Mouse (Mus musculus) G1E (cell line): ENCODE data around the gene Lyst. TPM values are rescaled to one million over a fixed set of nuclear protein-coding genes. Genes with fewer than 3 reads are reported as not detected.

Experiments used
- ATAC-seq: 2 replicates; pipeline ENCODE4 v1.8.0; 2016; ENCODE audit warnings: mild to moderate bottlenecking; ENCODE audit not compliant: insufficient number of reproducible peaks, poor library complexity, low FRiP score, severe bottlenecking; ENCODE audit errors: extremely low read depth
- DNase-seq: peaks from one replicate; pipeline ENCODE4 v3.0.0; 2012; ENCODE audit warnings: low spot score
- H3K27me3 ChIP-seq: 2 replicates; pipeline ENCODE4 v1.6.1; 2012; ENCODE audit warnings: mild to moderate bottlenecking, low read length, inconsistent platforms; ENCODE audit not compliant: insufficient read depth
- H3K36me3 ChIP-seq: replicated peaks from 2 replicates; pipeline ENCODE3; 2012; ENCODE audit warnings: mild to moderate bottlenecking, inconsistent platforms
- H3K4me1 ChIP-seq: 2 replicates; pipeline ENCODE4 v1.6.1; 2012; ENCODE audit warnings: low read depth, low read length, inconsistent platforms, mixed read lengths; ENCODE audit not compliant: insufficient read depth
- H3K4me3 ChIP-seq: 2 replicates; pipeline ENCODE4 v1.5.1; 2012; ENCODE audit warnings: low read depth, mild to moderate bottlenecking, inconsistent platforms, low read length, moderate library complexity, mixed read lengths
- H3K9me3 ChIP-seq: replicated peaks from 2 replicates; pipeline ENCODE4 v1.6.1; 2012; ENCODE audit warnings: inconsistent platforms
- CTCF ChIP-seq: IDR thresholded peaks from 2 replicates; pipeline ENCODE4 v1.5.1; 2012; ENCODE audit warnings: low read depth, low read length, inconsistent platforms, mixed read lengths
- GATA1 ChIP-seq: IDR thresholded peaks from 2 replicates; pipeline ENCODE4 v1.6.1; 2012; ENCODE audit warnings: borderline replicate concordance, low read length, inconsistent platforms, mixed read lengths
- GATA2 ChIP-seq: IDR thresholded peaks from 2 replicates; pipeline ENCODE4 v1.6.1; 2012; ENCODE audit warnings: low read depth, low read length, inconsistent platforms, borderline replicate concordance
- POLR2AphosphoS5 ChIP-seq: IDR thresholded peaks from 2 replicates; pipeline ENCODE4 v1.6.1; 2012; ENCODE audit warnings: low read depth, low read length, inconsistent platforms; ENCODE audit not compliant: insufficient replicate concordance
- TAL1 ChIP-seq: conservative IDR thresholded peaks from 2 replicates; pipeline ENCODE4 v1.6.1; 2012; ENCODE audit warnings: low read depth, low read length, inconsistent platforms, mixed read lengths
- polyA plus RNA-seq: library from polyadenylated mRNA; stranded (reverse); fragments of >175 nt; gene quantifications from 2 replicates; pipeline ENCODE4 v1.2.3, GENCODE M21; 2012
- total RNA-seq, 2 experiments: library from RNA; stranded (forward) in 1 of 2; stranded (reverse) in 1 of 2; fragments of 200-1000 nt in 1 of 2; fragments of >200 nt in 1 of 2; fragmentation: Nextera tagmentation in 1 of 2; gene quantifications; 2 replicates each; pipeline ENCODE4 v1.2.3; 2014 to 2017

The Lyst gene
- total and polyA plus RNA-seq, 3 experiments, result 0.57 to 22.0 (median 19.2) TPM

DNA sequence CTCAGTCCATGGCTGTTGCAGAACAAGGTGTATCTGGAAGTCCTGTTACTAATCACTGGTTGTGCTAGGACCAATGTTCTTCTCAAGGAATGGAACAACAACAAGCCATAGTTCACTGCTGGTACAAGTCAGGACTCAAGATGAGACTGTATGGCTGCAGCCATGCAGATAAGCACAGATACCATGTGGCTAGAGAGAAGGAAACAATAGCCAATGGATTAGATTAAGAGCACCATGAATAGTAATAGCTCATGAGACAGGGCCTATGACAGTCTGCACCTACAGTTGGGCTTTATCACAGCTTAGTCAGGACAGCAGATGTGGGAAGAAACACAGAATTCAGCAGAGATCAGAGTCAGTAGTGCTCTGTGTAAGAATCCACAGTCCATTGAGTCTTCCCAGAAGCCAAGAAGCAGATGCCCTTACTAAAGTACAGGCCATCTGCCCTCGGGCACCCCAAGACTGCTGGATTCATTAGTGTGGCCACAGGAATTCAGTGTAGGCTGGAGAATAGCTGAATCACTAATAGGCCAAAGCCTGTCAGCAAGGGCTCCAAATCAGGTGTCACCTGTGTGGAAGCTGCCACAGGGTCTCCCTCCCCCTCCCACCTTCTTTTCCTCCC, 188.8 kb downstream of the Lyst start:
- H3K27me3 ChIP-seq, result peaks cover 9% of the 10 kb centered on the region
- peak; percentile 58 for ATAC-seq
- no peak for DNase-seq
- peaks cover 3% of the 10 kb centered on the region for H3K9me3 ChIP-seq
- peaks cover 26% of the 10 kb centered on the region for H3K36me3 ChIP-seq
- no peak for TF ChIP-seq CTCF
- TF ChIP-seq GATA1, result no peak
- no peak for TF ChIP-seq GATA2
- no peak for TF ChIP-seq POLR2AphosphoS5
- no peak for TF ChIP-seq TAL1
- H3K4me1 ChIP-seq, result peaks cover 6% of the 10 kb centered on the region; the same call in 1 of the 2 replicates
- no peak overlapping the region for H3K4me3 ChIP-seq

- ATAC-seq (no peak), DNase-seq (no peak)
- peaks cover 18% of the 10 kb centered on the region for H3K27me3 ChIP-seq
- no peak overlapping the region for H3K4me3 ChIP-seq
- peaks cover 9% of the 10 kb centered on the region for H3K4me1 ChIP-seq
- H3K9me3 ChIP-seq, result peaks cover 8% of the 10 kb centered on the region
- peaks cover 20% of the 10 kb centered on the region for H3K36me3 ChIP-seq
- TF ChIP-seq TAL1 (no peak), CTCF (no peak), GATA1 (no peak), GATA2 (no peak), POLR2AphosphoS5 (no peak)
Observed at GRCm38 (mm10) chr13:13780271-13780670, 190.1 kb downstream of the Lyst start.

GRCm38 (mm10) chr13:13781026-13781425, 190.8 kb downstream of the Lyst start:
- peaks cover 12% of the 10 kb centered on the region for H3K4me1 ChIP-seq
- no peak for DNase-seq
- H3K9me3 ChIP-seq, result peaks cover 8% of the 10 kb centered on the region
- H3K27me3 ChIP-seq, result peaks cover 26% of the 10 kb centered on the region
- TF ChIP-seq TAL1, result no peak
- TF ChIP-seq CTCF, result no peak
- no peak for TF ChIP-seq GATA2
- no peak for TF ChIP-seq POLR2AphosphoS5
- no peak for TF ChIP-seq GATA1
- no peak overlapping the region for H3K4me3 ChIP-seq
- ATAC-seq, result no peak
- peaks cover 18% of the 10 kb centered on the region for H3K36me3 ChIP-seq

GRCm38 (mm10) chr13:13783296-13783695, 193.1 kb downstream of the Lyst start:
- peaks cover 42% of the 10 kb centered on the region for H3K27me3 ChIP-seq
- no peak for ATAC-seq

GRCm38 (mm10) chr13:13783894-13784419, 193.8 kb downstream of the Lyst start, which contains the start of gene Gng4:
Gng4 (plus strand) TSS chr13:13784059.
- H3K9me3 ChIP-seq, result peaks cover 8% of the 10 kb centered on the region
- H3K27me3 ChIP-seq, result peaks cover 46% of the 10 kb centered on the region
- no peak for TF ChIP-seq TAL1
- TF ChIP-seq CTCF, result no peak
- no peak for TF ChIP-seq GATA2
- TF ChIP-seq POLR2AphosphoS5, result no peak
- TF ChIP-seq GATA1, result no peak
- ATAC-seq, result no peak
- peaks cover 3% of the 10 kb centered on the region for H3K36me3 ChIP-seq
- no peak for DNase-seq
- H3K4me1 ChIP-seq, result peaks cover 10% of the 10 kb centered on the region; the same call in 1 of the 2 replicates
- no peak within 1 kb of the TSS for H3K4me3 ChIP-seq

More at GRCm38 (mm10) chr13:13783296-13783695, 193.1 kb downstream of the Lyst start:
- TF ChIP-seq TAL1 (no peak), GATA1 (no peak), POLR2AphosphoS5 (no peak), GATA2 (no peak), CTCF (no peak)
- Histone ChIP-seq H3K4me1 (peaks cover 9% of the 10 kb centered on the region; the same call in 1 of the 2 replicates), H3K9me3 (peaks cover 8% of the 10 kb centered on the region), H3K4me3 (no peak overlapping the region), H3K36me3 (peaks cover 3% of the 10 kb centered on the region)
- no peak for DNase-seq

DNA sequence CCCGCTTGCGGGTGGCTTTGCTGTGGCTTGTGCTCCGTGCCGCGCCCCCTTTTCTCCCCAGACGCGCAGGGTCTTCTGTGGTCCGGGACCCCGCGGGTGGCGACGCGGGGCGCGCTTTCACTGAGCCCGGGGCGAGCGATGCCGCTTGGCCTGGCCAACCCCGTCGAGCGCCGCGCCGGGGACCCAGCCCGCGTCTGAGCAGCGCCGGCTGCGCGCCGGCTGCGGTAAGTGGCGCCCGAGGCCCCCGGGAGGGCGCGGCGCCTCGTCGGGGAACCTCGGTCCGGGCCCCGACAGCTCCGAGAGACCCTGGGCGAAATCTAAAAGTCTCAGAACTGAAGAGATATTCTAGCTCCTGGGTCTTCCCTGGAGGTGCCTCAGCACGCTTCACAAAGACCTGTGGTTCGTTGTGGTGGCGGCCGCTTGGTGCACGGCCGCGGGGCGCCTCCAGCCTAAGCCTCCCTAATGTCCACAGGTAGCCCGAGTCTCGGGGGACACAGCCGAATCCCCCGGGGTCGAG, 194.3 kb downstream of the Lyst start:
- Histone ChIP-seq H3K9me3 (peaks cover 8% of the 10 kb centered on the region), H3K4me1 (peaks cover 10% of the 10 kb centered on the region; the same call in 1 of the 2 replicates), H3K36me3 (peaks cover 2% of the 10 kb centered on the region), H3K4me3 (no peak overlapping the region), H3K27me3 (peaks cover 50% of the 10 kb centered on the region)
- TF ChIP-seq POLR2AphosphoS5 (no peak), GATA2 (no peak), CTCF (no peak), GATA1 (no peak), TAL1 (no peak)
- ATAC-seq, result no peak
- no peak for DNase-seq
